Mouse (Mus musculus) liver, embryonic 16.5 days (tissue): ENCODE data around the gene Mvb12a. TPM values are rescaled to one million over a fixed set of nuclear protein-coding genes. Genes with fewer than 3 reads are reported as not detected.
"Not testable (repeated sequence)": the region's sequence is repeated elsewhere in the genome, so short reads cannot be mapped to it uniquely, and the experiment has no call there.

Experiments
- ATAC-seq: fragments of 200-750 bp; cut with Nextera tagmentation; 2 replicates; pipeline ENCODE4 v1.8.0; 2017; ENCODE audit warnings: low read depth, mild to moderate bottlenecking, moderate number of reproducible peaks, moderate library complexity
- H3K27ac ChIP-seq: fragments of 300-500 bp; sonication (generic); 2 replicates; pipeline ENCODE4 v1.5.1; 2014; ENCODE audit warnings: mild to moderate bottlenecking, low read length
- H3K27me3 ChIP-seq: fragments of 300-500 bp; sonication (generic); 2 replicates; pipeline ENCODE4 v1.6.1; 2014; ENCODE audit warnings: low read depth, low read length, mixed read lengths; ENCODE audit not compliant: control insufficient read depth, insufficient read depth
- H3K36me3 ChIP-seq: fragments of 300-500 bp; sonication (generic); 2 replicates; pipeline ENCODE4 v1.6.1; 2014; ENCODE audit warnings: mild to moderate bottlenecking; ENCODE audit not compliant: control insufficient read depth, insufficient read depth
- H3K4me1 ChIP-seq: fragments of 300-500 bp; sonication (generic); 2 replicates; pipeline ENCODE4 v1.6.1; 2014; ENCODE audit warnings: low read depth, low read length, mixed read lengths; ENCODE audit not compliant: control insufficient read depth
- H3K4me2 ChIP-seq: fragments of 300-500 bp; sonication (generic); 2 replicates; pipeline ENCODE4 v1.6.1; 2014; ENCODE audit warnings: low read depth, low read length, mixed read lengths
- H3K4me3 ChIP-seq: fragments of 300-500 bp; sonication (generic); 2 replicates; pipeline ENCODE4 v1.5.1; 2014; ENCODE audit warnings: low read depth, mild to moderate bottlenecking, low read length
- H3K9ac ChIP-seq: fragments of 300-500 bp; sonication (generic); 2 replicates; pipeline ENCODE4 v1.6.1; 2014; ENCODE audit warnings: low read depth, low read length
- H3K9me3 ChIP-seq: fragments of 300-500 bp; sonication (generic); replicated peaks from 2 replicates; pipeline ENCODE4 v1.6.1; 2016; ENCODE audit warnings: low read length; ENCODE audit not compliant: control insufficient read depth
- WGBS: fragments of 180-500 bp; shearing (Covaris S2); extraction: QIAGEN DNeasy Blood & Tissue Kit; methylation state at CpG from one replicate; pipeline ENCODE4 v1.1.7; 2014; ENCODE audit not compliant: insufficient replicate concordance; 5-methylcytosine and 5-hydroxymethylcytosine counted together
- polyA plus RNA-seq: library from polyadenylated mRNA; unstranded; fragments of >200 nt; fragmentation: Nextera tagmentation; extraction: Ambion mirVana; gene quantifications from 2 replicates; pipeline ENCODE4 v1.2.1, GENCODE M21; 2015

Gene Mvb12a
- polyA plus RNA-seq, 1 experiment from 2014 or later: 32.5 TPM

GRCm38 (mm10) chr8:71521634-71522033 is 21.1 kb upstream of the Mvb12a start:
- Histone ChIP-seq H3K4me3 (no peak overlapping the region), H3K9me3 (no peaks in the 10 kb centered on the region), H3K36me3 (no peaks in the 10 kb centered on the region), H3K4me2 (no peak overlapping the region), H3K27me3 (peaks cover 17% of the 10 kb centered on the region), H3K4me1 (no peaks in the 10 kb centered on the region; the same call in none of the 2 replicates), H3K27ac (no peak overlapping the region), H3K9ac (no peak overlapping the region)
- WGBS: 2% methylated on average over 17 of the region's 17 CpGs
- peak; percentile 74 for ATAC-seq

GRCm38 (mm10) chr8:71525226-71526050 is 17.3 kb upstream of the Mvb12a start, which contains the start of gene Ccdc194:
Gene Ccdc194, minus strand, starts transcription at chr8:71525711.
- Histone ChIP-seq H3K4me3 (no peak within 1 kb of the TSS), H3K36me3 (no peaks in the 10 kb centered on the region), H3K4me2 (no peak within 1 kb of the TSS), H3K27me3 (peaks cover 20% of the 10 kb centered on the region), H3K9ac (no peak within 1 kb of the TSS), H3K27ac (no peak within 1 kb of the TSS), H3K4me1 (no peaks in the 10 kb centered on the region; the same call in none of the 2 replicates), H3K9me3 (no peaks in the 10 kb centered on the region)
- ATAC-seq: no peak
- 37% methylated on average over 44 of the region's 46 CpGs for WGBS

- no peak overlapping the region for H3K27ac ChIP-seq
- H3K36me3 ChIP-seq: no peaks in the 10 kb centered on the region
- no peaks in the 10 kb centered on the region; the same call in none of the 2 replicates for H3K4me1 ChIP-seq
- 19% methylated on average over 6 of the region's 6 CpGs for WGBS
- 0 out of 2 replicates have a peak, but pooled peaks have one; percentile 5 for ATAC-seq
- no peaks in the 10 kb centered on the region for H3K9me3 ChIP-seq
- H3K27me3 ChIP-seq: peaks cover 20% of the 10 kb centered on the region
- no peak overlapping the region for H3K4me3 ChIP-seq
- H3K9ac ChIP-seq: no peak overlapping the region
- no peak overlapping the region for H3K4me2 ChIP-seq
These were observed 16.4 kb upstream of the Mvb12a start for GRCm38 (mm10) chr8:71526272-71526671.

- Histone ChIP-seq H3K36me3 (no peaks in the 10 kb centered on the region), H3K27me3 (peaks cover 20% of the 10 kb centered on the region), H3K9me3 (no peaks in the 10 kb centered on the region), H3K4me2 (no peak overlapping the region), H3K9ac (no peak overlapping the region), H3K27ac (no peak overlapping the region), H3K4me1 (no peaks in the 10 kb centered on the region; the same call in none of the 2 replicates), H3K4me3 (no peak overlapping the region)
- ATAC-seq: no peak
- 44% methylated on average over 3 of the region's 3 CpGs for WGBS
These were observed 15.4 kb upstream of the Mvb12a start for GRCm38 (mm10) chr8:71527162-71527870.

- ATAC-seq: peak; percentile 65
- Histone ChIP-seq H3K27me3 (peaks cover 20% of the 10 kb centered on the region), H3K4me2 (no peak overlapping the region), H3K4me1 (no peaks in the 10 kb centered on the region; the same call in none of the 2 replicates), H3K9me3 (no peaks in the 10 kb centered on the region), H3K9ac (no peak overlapping the region), H3K4me3 (no peak overlapping the region), H3K36me3 (no peaks in the 10 kb centered on the region), H3K27ac (peak overlapping the region; percentile 3; the same call in 1 of the 2 replicates)
- 18% methylated on average over 11 of the region's 11 CpGs for WGBS
These were observed 14.2 kb upstream of the Mvb12a start for GRCm38 (mm10) chr8:71528362-71529073.

- not testable (repeated sequence) for H3K4me1 ChIP-seq, H3K27me3 ChIP-seq, H3K9me3 ChIP-seq, H3K4me2 ChIP-seq, H3K27ac ChIP-seq, H3K36me3 ChIP-seq, H3K9ac ChIP-seq, ATAC-seq, H3K4me3 ChIP-seq
- 63% methylated on average over 5 of the region's 12 CpGs for WGBS
These were observed 11.8 kb upstream of the Mvb12a start for GRCm38 (mm10) chr8:71530735-71531467.

- no peak overlapping the region for H3K9ac ChIP-seq
- ATAC-seq: no peak
- no peaks in the 10 kb centered on the region for H3K36me3 ChIP-seq
- H3K9me3 ChIP-seq: no peaks in the 10 kb centered on the region
- H3K4me2 ChIP-seq: no peak overlapping the region
- H3K27ac ChIP-seq: no peak overlapping the region
- H3K27me3 ChIP-seq: no peaks in the 10 kb centered on the region
- no peak overlapping the region for H3K4me3 ChIP-seq
- H3K4me1 ChIP-seq: peaks cover 15% of the 10 kb centered on the region
- WGBS: 38% methylated on average over 3 of the region's 3 CpGs
These were observed 8.4 kb upstream of the Mvb12a start for GRCm38 (mm10) chr8:71534263-71534810.

GRCm38 (mm10) chr8:71535663-71536062 is 7.1 kb upstream of the Mvb12a start:
- H3K4me3 ChIP-seq: no peak overlapping the region
- no peak overlapping the region for H3K4me2 ChIP-seq
- peaks cover 15% of the 10 kb centered on the region for H3K4me1 ChIP-seq
- H3K9ac ChIP-seq: no peak overlapping the region
- H3K27me3 ChIP-seq: no peaks in the 10 kb centered on the region
- H3K36me3 ChIP-seq: no peaks in the 10 kb centered on the region
- H3K27ac ChIP-seq: no peak overlapping the region
- H3K9me3 ChIP-seq: no peaks in the 10 kb centered on the region
- WGBS: 55% methylated on average over 5 of the region's 5 CpGs
- no peak for ATAC-seq
